Mouse (Mus musculus): Measurements from ENCODE around the gene Rnasek.
A peak's percentile ranks its signal among the peaks of the same experiment; 100 is the strongest.

The Rnasek gene

DNA sequence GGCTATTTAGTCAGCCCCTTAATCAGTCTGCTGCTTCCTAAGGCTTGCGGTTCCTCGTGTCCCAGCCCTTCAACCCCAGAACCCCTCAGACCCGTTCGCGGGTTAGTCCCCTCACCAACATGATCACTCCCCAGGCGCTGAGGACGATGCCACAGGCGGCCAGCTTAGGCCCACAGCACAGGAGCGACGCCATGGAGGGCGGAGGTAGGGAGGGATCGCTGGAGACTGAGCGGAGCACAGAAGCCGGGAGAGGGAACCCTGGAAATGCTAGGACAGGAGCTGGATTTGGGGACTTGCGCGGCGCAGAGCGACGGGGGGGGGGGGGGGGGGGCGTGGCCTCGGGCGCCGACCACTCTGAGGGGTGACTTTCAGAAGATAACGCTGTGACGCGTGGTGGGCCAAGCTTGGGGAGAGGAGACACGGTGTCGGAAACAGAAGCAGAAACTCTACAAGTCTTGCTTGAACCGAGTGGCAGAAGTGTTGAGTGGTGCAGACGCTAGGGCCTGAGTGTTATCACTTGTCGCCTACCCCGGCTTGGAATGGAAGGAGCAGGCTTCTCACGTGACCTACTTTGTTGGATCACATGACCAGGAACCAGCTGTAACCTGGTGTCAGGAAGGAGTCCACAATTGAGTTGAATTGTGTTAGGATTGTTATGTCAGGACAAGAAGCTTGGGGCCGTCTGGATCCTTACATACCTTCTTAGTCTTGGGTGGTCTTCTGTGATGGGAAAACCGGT, at the start of gene Rnasek, which contains the start of gene Gm21988:
TSS of gene Rnasek (minus strand) at position 302 of the 739 bp plus-strand sequence.
TSS of gene Gm21988 (minus strand) at position 290 of the 739 bp plus-strand sequence.
- DNase-seq (ENCODE audit: low spot score) = peak; percentile 82

DNA sequence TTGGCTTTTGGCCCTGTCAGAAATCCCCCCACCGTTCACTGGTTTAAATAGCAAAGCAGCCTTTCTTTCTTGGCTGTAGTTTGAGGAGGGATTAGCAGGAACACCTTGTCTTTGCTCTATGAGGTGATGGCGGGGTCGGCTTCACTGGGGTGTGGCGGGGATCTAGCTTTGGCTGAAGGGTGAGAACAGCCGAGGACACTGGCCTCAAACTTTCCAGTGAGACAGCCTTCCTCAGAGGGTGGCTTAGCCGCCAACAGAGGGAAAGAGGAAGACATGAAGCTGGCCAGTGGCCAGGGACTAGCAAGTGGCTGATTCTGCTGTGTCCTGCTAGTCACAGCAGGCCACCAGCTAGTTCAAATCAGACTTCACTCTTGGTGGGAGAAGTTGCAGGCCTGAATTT, 49.6 kb upstream of the Rnasek start:
- DNase-seq (ENCODE audit: low spot score) = no peak

DNA sequence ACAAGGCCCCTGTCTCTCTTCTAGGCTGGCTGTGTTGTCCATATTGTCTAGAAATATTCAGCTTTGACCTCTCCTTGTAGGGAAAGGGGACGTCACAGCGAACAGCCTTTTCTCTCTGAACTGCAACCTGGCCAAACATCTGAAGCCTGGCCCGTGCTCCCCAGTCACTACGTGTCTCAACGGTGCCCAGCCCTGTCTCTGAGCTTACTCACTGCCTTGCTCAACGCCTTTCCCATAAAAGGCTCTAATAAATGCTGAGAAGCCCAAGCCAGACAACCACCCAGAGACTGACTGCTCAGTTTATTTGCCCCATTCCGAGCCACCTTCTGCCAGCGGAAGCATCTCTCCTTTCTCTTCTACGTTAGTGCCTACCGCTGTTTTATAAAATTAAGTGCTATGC, 48.5 kb upstream of the Rnasek start:
- DNase-seq (ENCODE audit: low spot score) = no peak

DNA sequence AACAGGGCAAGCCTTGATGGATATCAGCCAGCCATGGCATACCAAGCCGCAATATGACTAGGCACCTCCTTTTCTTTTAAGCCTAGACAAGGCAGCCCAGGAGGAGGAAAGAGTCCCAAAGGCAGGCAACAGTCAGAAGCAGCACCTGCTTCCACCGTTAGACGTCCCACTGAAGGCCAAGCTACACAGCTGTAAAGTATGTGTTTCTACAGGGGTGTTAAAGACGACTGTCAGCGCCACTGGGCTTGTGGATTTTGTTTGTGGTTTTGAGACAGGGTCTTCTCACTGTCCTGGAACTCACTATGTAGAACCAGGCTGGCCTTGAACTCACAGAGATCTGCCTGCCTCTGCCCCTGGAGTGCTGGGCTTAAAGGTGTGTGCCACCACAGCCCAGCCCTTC, 46.0 kb upstream of the Rnasek start:
- DNase-seq (ENCODE audit: low spot score) = no peak

DNA sequence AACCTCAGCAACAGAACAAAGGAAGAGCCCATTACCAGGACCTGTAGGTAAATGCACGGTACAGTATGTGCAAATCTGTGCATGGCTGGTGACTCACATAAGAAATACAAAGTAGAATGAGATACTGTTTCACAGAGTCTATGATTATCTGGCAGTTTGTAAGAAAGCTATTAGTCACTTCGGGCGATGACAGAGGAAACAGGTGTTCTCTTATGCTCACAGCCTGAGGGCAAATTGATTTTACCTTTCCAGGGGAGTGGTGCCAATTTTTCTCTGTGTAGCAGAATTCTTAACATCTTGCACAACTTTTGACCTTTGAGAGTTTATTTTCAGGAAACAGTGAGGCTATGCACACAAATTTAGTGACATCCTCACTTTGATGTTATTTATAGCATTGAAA, 45.1 kb upstream of the Rnasek start:
- no peak for DNase-seq (ENCODE audit: low spot score)

DNA sequence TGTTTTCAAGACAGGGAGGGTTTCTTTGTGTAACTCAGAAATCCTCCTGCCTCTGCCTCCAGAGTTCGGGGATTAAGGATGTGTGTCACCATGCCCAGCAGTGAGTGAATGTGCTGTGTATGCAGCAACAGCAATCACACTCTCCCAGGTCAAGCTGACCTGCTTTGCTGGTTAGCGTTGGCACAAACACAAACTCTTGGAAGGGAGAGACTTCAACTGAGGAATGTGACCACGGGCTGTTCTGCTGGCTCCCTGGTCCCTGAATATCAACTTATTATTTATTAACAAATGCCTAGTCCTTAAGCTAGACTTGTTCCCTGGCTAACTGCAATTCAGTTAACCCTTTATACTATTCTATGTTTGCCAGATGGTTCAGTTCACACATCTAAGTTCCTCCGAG, 44.0 kb upstream of the Rnasek start:
- DNase-seq (ENCODE audit: low spot score) = no peak

DNA sequence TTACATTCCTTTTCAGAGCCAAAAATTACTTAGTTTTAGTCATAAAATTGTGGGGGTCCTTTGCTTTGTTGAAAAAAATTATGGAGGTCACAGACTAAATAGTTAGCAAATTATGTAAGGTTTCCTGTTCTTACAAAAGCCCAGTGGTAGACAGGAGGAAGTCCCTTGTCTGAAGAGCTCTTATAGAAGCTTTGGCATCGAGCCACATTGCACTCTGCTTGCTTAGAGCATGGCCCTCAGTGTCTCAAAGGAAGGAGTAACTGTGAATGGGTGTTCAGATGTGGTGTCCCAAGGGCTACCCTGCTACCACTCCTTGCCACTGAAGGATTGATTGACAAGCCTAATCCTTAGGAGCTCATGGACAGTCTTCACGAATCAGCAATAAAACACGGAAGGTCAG, 40.8 kb upstream of the Rnasek start:
- DNase-seq (ENCODE audit: low spot score) = no peak

DNA sequence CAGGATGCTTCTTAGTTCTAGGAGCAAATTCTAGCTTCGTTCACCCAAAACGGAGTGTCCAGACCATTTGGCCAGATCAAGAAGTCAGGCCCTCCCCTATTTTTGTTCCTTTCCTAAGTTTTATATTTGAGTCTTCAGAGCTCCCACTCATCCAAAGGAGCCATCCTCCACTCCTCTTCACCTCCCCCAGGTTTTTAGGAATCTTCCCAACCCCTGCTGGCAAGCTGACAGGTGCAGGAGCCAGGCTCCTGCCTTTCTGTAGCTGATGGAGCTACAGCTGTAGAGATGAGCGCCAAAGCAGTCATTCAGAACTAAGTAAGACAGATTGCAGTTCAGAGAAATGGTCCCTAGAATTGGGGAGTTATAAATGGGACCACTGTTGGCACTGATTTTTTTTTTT, 39.3 kb upstream of the Rnasek start:
- DNase-seq (ENCODE audit: low spot score) = no peak

DNA sequence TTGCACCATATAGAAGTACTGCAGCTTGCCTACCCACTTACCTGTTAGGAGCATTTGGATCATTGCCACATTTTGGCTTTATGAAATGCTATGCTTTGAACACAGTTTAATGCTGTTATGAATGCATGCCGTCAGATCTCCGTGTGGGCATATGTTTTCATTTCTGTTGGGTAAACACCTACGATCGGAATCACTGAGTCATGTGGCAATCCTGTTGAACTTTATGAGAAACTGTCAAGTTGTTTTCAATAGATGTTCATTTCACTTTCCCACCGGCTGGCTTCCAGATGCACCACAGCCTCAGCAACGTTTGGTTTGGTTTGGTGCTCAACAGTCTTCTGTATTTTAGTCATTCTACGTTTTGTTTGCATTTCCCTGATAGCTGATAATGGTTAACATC, 32.0 kb upstream of the Rnasek start:
- no peak for DNase-seq (ENCODE audit: low spot score)

DNA sequence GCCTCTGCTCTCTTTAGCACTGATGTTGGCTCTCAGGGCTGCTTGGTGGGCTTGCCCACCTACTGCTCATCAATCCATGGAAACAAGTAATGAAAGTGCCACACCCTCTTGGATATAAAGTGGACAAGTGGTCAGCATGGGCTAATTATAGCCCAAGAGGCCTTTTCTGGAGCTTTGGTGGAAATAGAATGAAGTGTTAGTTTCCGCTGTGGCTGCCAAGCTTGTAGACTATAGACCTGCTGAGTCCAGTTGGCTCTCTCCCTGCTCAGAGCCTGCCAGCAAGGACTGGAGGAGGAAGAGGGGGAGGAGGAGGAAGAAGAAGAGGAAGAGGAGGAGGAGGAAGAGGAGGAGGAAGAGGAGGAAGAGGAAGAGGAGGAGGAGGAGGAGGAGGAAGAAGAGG, 26.8 kb upstream of the Rnasek start:
- DNase-seq (ENCODE audit: low spot score) = no peak

DNA sequence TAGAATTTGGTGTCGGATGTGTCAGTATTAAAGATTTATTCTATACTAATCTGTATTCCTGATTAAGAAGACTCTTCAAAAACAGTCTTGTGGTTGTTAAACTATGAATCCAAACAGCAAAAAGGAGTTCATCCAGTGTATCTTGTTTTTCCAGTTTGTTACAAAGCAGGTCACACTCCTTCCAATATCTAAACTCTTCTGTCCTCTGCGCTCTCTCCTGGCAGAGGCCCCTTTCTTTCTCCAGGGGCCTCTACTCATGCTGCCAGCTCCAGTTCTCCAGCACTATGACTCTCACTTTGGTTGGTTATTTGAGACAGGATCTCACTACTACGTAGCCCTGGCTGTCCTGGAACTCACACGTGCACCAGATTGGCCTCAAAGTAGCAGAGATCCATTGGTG, 26.2 kb upstream of the Rnasek start:
- no peak for DNase-seq (ENCODE audit: low spot score)

DNA sequence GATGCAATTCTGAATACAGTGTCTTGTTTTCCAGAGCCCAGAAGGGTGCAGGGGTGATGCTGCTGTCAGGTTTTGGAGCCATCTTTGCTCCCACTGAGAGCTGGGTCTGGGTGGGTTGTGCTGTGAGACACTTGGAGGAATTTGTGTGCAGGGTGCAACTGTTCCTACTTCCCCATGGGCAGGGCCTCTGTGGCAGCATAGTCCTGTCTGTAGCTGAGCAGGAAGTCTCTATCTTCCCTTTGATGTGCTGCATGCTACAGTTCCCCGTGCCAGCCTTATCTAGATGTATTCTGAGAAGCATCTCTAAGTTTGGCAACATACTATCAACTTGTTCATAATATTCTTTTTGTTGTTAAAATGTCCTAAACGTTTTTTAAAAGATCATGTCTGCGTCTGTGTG, 25.6 kb upstream of the Rnasek start:
- DNase-seq (ENCODE audit: low spot score) = no peak

DNA sequence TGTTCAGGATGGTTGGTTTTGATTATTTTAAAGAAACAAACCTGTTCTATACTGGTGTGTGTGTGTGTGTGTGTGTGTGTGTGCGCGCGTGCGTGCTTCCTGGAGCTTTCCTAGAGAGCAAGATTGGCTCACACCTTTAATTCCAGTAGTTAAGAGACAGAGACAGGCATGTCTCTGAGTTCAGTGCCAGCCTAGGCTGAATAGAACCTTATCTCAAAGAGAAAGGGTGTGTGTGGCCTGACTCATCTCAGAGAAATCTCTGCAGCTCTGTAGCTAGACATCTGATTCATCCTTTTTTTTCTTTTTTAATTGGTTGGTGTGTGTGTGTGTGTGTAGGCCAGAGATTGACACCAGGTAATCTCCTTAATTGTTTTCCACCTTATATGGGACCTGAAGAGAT, 19.4 kb upstream of the Rnasek start:
- no peak for DNase-seq (ENCODE audit: low spot score)

DNA sequence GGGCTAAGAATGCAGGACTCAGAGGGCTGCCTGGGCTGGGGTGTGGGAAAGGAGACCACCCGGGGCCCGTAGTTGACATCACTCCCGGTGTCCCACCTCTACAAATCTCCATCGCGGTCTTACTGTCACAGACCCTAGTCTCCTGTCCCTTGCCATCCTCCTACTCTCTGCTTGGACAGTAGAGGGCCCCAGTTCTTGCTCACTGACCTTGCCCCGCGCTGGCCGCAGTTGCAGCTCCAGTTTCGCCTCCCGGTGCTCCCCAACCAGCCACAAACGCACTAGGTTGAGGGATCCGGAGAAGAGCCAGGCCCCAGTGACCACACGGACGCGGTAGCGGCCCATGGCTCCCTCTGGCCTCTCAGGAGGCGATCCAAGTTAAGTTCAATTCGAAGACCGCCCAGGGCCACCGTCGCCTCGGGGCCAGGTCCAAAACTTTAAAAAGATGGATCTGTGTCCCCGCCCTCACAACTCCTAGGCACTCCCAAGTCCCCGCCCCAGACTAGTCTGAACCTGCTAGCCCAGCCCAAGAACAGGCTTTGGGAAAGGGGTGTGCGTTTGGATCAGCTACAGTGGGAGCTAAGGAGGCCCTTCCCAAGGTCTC, 15.4 kb upstream of the Rnasek start, which contains the start of gene Alox12:
TSS of gene Alox12 (minus strand) at position 423 of the 601 bp plus-strand sequence.
- DNase-seq (ENCODE audit: low spot score) = no peak

DNA sequence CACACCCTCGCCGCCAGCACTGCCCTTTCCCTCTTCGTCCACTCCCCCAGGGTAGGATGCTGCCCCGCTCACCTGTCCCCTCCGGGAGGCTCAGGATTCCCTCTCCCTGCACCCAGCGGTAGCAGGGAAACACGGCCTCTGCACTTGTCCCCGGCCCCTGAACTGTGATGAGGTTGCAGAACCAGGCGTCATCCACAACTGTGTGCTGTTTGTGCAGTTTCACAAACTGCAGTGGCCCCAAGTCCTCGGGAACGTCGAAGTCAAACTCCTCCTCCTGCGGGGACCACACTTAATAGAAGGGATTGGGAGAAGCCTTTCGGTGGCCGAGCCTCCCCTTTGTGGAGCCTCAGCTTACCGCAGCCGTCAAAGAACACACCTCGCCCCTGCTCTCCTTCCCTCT, 14.7 kb upstream of the Rnasek start:
- no peak for DNase-seq (ENCODE audit: low spot score)

DNA sequence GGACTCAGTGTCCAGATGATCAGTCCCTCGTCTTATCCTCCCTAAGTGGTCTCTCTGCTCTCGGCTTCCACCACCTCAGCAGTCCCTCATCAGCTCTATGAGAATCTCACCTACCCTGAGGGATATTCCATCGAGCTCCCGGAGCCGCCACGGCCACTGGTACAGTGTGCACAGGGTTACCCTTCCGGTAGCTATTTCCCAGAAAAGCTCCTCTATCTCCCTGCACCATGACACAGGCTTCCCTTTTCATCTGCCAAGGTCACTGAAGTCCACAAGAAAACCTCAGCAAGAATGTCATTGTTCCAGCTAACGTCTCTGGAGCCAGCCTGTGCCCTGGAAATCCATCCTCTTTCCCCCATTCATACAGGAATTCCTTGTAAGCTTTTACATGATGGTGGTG, 12.2 kb upstream of the Rnasek start:
- DNase-seq (ENCODE audit: low spot score) = no peak

DNA sequence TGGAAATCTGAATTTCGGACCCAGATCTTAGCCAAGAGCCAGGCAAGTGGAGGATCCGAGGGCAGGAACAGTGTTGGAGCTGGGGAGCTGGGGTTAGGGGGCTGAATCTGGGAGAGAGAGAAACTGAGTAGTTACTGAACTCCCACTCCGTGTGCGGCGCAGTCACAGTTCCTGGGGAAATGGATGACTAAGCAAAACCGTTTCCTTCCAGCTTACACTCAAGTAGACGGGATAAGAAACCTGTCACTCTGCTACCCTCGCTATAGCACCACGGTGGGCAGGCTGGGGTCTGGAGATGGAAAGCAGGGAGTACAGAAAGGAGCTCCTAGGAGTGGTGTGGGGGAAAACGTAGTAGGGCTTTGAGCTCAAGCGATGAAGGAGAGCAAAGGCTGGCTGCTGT, 10.5 kb upstream of the Rnasek start:
- no peak for DNase-seq (ENCODE audit: low spot score)

DNA sequence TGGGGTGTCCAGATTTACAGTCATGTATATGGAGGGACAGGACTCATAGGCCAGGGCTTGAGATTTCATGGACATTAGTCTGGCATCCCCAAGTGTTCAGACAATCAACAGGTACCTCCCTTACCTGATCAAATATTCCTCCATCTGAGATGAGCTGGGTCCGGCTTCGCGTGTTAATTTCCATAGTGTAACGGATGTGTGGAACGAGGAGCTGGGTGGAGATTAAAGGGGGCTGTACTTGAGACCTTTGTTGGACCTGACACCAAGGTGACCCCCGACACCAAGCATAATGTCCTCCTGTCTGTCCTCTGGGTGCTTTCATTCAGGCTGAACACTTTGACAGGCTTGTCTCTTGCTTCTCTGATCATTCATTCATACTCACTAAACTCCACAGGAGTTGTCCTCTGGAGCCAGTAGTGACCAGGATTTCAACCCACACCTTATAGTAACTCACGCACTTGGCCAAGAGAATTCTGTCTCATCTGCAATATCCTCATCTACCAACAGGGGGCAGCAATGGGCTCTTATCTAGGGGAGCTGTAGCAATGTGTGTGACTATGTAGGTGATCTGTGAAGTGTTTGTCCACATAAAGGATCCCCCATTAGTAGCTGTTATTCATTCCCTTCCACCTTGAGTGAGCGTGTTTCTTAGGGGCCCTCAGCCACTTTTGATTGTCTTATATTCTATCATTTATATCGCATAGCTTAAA, 7.6 kb upstream of the Rnasek start:
- peak; percentile 50 for DNase-seq (ENCODE audit: low spot score)

DNA sequence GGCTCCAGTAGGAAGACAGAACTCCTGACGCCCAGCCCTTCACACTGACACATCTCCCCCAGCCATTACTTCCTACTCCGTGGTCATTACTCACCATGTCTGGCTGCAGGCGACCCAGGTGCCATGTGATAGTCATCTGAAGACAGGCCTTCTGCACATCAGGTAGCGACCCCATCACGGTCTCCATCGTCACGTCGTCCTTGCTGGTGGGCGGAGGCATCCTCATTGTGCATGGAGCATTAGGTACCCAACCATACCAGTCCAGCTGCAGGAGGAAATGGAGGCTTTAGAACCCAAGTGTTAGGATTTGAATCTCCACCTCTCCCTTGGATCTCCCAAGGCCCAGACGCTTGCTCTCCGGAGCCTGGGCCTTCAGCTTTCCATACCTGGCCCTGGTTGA, 2.9 kb upstream of the Rnasek start:
- no peak for DNase-seq (ENCODE audit: low spot score)

DNA sequence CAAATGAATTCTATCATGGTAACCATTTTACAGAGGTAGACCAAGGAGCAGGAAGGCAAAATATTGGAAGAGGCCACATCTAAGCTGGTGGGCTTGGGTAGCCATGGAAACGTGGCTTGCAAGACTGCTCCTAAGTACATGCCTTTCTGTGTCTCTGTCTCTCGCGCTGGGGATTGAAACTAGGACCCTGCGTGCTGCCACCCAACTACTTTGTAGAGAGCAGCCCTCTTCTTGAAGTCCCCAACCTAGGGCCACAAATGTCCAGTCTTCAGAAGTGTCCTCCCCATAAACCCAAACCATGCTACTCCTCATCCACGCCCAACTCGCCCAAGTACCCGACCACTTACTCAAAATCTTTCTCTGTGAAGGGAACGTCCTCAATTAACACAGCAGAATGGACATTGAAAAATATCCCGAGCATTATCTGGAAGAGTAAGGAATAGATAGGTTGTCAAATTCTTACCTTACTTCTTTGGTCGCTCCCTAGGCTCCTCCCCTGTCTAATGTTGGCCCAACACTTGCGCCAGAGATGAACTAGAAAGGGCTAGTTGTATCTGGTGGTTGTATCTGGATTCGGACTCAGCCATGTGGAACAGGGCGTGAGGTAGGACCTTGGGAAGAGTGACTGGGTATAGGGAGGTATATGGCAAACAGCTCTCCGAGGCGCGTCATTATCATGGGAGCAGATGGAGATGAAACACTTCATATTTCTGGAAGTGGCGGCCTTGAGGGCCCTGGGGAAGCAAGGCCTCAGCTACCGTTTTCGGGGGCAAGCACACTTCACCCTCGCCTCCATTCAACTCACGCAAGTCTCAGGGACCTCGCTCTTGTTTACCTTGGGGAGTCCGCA, 826 bp downstream of the Rnasek start:
- DNase-seq (ENCODE audit: low spot score) = peak; percentile 29

DNA sequence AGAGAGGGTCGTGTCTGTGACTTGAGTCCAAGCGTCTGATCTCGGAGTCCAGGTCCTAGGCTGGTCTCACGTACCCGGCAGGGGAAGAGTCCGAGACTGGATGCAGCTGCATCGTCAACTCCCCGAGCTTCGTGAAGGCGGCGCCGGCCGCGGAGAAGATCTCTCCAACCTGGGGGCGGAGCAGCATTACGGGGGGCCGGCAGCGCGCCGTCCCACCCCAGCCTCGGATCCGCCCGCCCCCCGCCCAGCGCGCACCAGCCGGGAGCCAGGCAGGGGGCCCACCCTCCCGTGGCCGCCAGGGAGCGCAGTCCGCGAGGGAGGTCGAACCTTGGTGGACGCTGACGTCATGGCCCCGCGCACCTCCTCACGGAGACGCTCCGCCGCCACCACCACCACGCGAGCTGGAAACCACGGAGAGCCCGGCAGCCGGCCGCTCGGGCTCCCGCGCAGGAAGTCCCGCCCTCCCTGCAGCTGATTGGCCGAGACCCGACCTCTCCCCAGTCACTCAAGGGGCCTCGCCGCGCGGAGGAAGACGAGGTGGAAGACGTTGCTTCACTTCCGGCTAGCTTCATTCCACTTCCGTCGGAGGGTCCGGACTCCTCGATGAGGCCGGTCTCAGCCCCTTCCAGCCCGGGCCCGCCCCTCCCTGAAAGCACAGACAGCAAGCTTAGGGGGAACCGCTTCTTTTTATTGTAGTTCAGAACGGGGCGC, 2.0 kb downstream of the Rnasek start, which contains the start of gene 0610010K14Rik:
TSS of gene 0610010K14Rik (minus strand) at position 458 of the 711 bp plus-strand sequence.
- DNase-seq (ENCODE audit: low spot score) = peak; percentile 93

DNA sequence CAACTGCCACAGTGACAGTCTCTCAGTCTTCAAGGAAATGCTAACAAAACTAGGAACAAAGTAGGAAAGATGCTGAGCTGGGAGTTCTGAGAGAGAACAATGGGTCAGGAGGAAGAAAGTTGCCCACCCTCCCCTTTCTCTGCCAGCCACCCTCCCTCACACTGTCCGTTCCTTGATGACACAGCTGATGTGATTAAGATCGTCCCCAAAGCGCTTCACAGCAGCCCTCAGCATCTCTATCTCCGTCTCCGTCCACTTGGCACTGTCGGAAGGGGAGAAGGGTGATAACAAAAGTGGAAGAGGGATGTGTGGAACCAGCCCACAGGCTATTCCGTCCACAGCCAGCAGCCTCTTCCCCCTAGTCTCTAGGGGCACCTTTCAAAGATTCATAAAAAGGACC, 2.9 kb downstream of the Rnasek start:
- DNase-seq (ENCODE audit: low spot score) = no peak
